ENCODE assay signal across 8 mouse cellular contexts in the genomic region with DNA sequence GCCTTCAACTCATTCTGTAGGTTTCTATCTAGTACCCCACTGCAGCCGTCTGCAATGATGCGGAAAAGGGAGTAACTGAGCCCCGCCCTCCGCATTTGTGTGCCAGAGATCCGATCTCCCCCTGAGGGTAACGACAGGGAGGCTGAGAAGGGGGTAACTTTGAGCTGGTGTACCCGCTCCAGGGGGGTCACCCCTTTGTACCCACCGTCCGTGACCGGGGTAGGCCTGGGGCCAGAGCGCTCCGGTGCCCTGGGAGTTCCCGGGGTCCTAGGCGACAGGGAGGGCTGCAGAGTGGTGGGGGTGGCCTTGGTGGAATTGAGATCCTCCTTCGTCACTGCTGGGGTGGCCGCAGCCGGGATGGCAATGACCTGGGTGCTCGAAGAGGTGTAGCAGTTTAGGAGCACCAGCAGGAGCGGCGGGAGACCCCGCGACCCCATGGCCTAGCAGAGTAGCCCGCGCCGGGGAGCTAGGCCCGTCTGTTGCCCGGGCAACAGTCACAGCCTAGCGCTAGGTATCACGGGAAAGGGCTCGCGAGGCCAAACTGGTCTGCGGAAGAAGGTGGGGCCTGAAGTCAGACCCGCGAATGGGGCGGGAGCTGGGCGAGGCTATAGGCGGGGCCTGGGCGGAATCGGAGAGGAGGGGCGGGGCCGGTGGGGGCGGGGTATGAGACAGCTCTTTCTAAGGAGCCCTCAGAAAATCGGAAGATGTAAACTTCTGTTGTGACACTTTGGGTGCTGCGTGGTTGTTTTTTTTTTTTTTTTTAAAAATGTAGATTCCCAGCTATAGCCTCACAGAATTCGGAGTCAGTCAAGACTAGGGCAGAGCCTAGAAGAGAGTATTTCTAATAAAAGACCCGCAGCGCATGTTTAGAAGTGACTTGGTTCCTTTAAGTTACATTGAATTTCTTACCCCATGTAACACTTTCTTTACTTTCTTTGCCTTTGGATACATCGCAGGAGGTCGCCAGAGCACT. TPM values are rescaled to one million over a fixed set of nuclear protein-coding genes. Genes with fewer than 3 reads are reported as not detected.
DNase-seq lines count a peak whose midpoint lies in the region; ATAC-seq and TF ChIP-seq lines count a peak whose summit lies in the region.

A gene (minus strand): TSS at position 528 of the 973 bp plus-strand sequence.

- TF ChIP-seq CTCF in lung, embryonic 14.5 days (IDR thresholded peaks at IDR 0.05; ENCODE audit: low read depth) = no peak
- no peak for TF ChIP-seq CTCF in olfactory bulb, adult 2 months (IDR thresholded peaks at IDR 0.05; ENCODE audit: insufficient read depth, low read depth, low read length)
- peak; percentile 54; the same call in 1 of the 2 replicates for TF ChIP-seq CTCF in thymus, adult 2 months (IDR thresholded peaks at IDR 0.05; ENCODE audit: borderline replicate concordance, control insufficient read depth, extremely low read depth, insufficient read depth, low read length, poor library complexity)

- no peak within 1 kb of the TSS for H3K27ac ChIP-seq in ES-E14 (ENCODE audit: insufficient read depth, low read depth, low read length, poor library complexity, severe bottlenecking)
- H3K27ac ChIP-seq in forebrain, embryonic 15.5 days (replicated peaks) = peak within 1 kb of the TSS; percentile 78
- H3K27ac ChIP-seq in lung, embryonic 14.5 days (ENCODE audit: low read depth) = no peak within 1 kb of the TSS
- H3K27ac ChIP-seq in olfactory bulb, adult 2 months (ENCODE audit: insufficient read depth, low read depth, low read length) = peak within 1 kb of the TSS; percentile 90
- H3K27ac ChIP-seq in thymus, adult 2 months (ENCODE audit: control insufficient read depth, insufficient read depth, low read length) = no peak within 1 kb of the TSS

- intact Hi-C loops in heart, postnatal 25 days (cut with DNase I) = loop anchor here (5.0 to 10.0 kb wide), 2 partner anchors 132 to 361 kb away; no protein-coding TSS in a partner anchor

- in situ Hi-C loops in ES-E14 (cut with MboI; ENCODE audit: low sequenced_read_pairs in 2 of 2, unreplicated experiment in 2 of 2) = no loop called here

- H3K9ac ChIP-seq in ES-E14 (ENCODE audit: insufficient read depth, low read depth, low read length, poor library complexity, severe bottlenecking) = peak within 1 kb of the TSS; percentile 94
- peak within 1 kb of the TSS; percentile 79 for H3K9ac ChIP-seq in forebrain, embryonic 15.5 days (replicated peaks)
- H3K9ac ChIP-seq in lung, embryonic 14.5 days = peak within 1 kb of the TSS; percentile 69

- peaks cover 5 to 7% of the 10 kb centered on the region in 2 experiments; a peak in 2 of 4 replicates for H3K4me1 ChIP-seq in ES-E14 (ENCODE audit: control insufficient read depth in 2 of 2, insufficient read depth in 2 of 2, low read length in 2 of 2, poor library complexity in 1 of 2)
- peaks cover 10% of the 10 kb centered on the region for H3K4me1 ChIP-seq in forebrain, embryonic 15.5 days
- H3K4me1 ChIP-seq in lung, embryonic 14.5 days (ENCODE audit: insufficient read depth) = 0 out of 2 replicates have a peak, but pooled peaks cover 4% of the 10 kb centered on the region
- peaks cover 28% of the 10 kb centered on the region for H3K4me1 ChIP-seq in olfactory bulb, adult 2 months (ENCODE audit: control insufficient read depth, insufficient read depth, low read length)
- H3K4me1 ChIP-seq in thymus, adult 2 months (replicated peaks; ENCODE audit: control insufficient read depth, insufficient read depth, low read length) = peaks cover 10% of the 10 kb centered on the region

- peak; percentile 59; the same call in 1 of the 2 replicates for TF ChIP-seq POLR2A in olfactory bulb, adult 2 months (IDR thresholded peaks at IDR 0.05; ENCODE audit: insufficient read depth, low read depth, low read length)
- TF ChIP-seq POLR2A in thymus, adult 2 months (IDR thresholded peaks at IDR 0.05; ENCODE audit: control insufficient read depth, extremely low read depth, insufficient read depth, low read length, poor library complexity) = no peak

- H3K4me2 ChIP-seq in forebrain, embryonic 15.5 days (replicated peaks) = peak within 1 kb of the TSS; percentile 67
- H3K4me2 ChIP-seq in lung, embryonic 14.5 days = peak within 1 kb of the TSS; percentile 68

- no peaks in the 10 kb centered on the region for H3K27me3 ChIP-seq in forebrain, embryonic 15.5 days
- H3K27me3 ChIP-seq in lung, embryonic 14.5 days (ENCODE audit: insufficient read depth, low read length) = no peaks in the 10 kb centered on the region
- no peaks in the 10 kb centered on the region for H3K27me3 ChIP-seq in thymus, adult 2 months (ENCODE audit: control insufficient read depth, insufficient read depth, low read length)

- peak; percentile 98 for ATAC-seq in forebrain, embryonic 15.5 days (replicated peaks)
- ATAC-seq in lung, embryonic 14.5 days (ENCODE audit: insufficient read depth) = peak; percentile 98

- peak within 1 kb of the TSS; percentile 61 to 74 for H3K4me3 ChIP-seq in ES-E14 (ENCODE audit: insufficient read depth in 1 of 2, low read depth in 1 of 2, low read length in 2 of 2, poor library complexity in 1 of 2, severe bottlenecking in 1 of 2)
- H3K4me3 ChIP-seq in forebrain, embryonic 15.5 days = peak within 1 kb of the TSS; percentile 77
- H3K4me3 ChIP-seq in lung, embryonic 14.5 days (ENCODE audit: low read depth, low read length) = peak within 1 kb of the TSS; percentile 72
- H3K4me3 ChIP-seq in olfactory bulb, adult 2 months (ENCODE audit: insufficient read depth, low read depth, low read length) = peak within 1 kb of the TSS; percentile 83
- peak within 1 kb of the TSS; percentile 80 for H3K4me3 ChIP-seq in thymus, adult 2 months (ENCODE audit: control insufficient read depth, insufficient read depth, low read length)

- H3K9me3 ChIP-seq in ES-E14 (ENCODE audit: control insufficient read depth, insufficient read depth, low read depth, low read length) = no peaks in the 10 kb centered on the region
- H3K9me3 ChIP-seq in forebrain, embryonic 15.5 days = no peaks in the 10 kb centered on the region
- no peaks in the 10 kb centered on the region for H3K9me3 ChIP-seq in lung, embryonic 14.5 days (ENCODE audit: low read depth, low read length)

- H3K36me3 ChIP-seq in ES-E14 (ENCODE audit: control insufficient read depth, insufficient read depth, low read length, poor library complexity, severe bottlenecking) = no peaks in the 10 kb centered on the region
- H3K36me3 ChIP-seq in forebrain, embryonic 15.5 days = no peaks in the 10 kb centered on the region
- peaks cover 14% of the 10 kb centered on the region; the same call in 1 of the 2 replicates for H3K36me3 ChIP-seq in lung, embryonic 14.5 days (ENCODE audit: insufficient read depth)
- no peaks in the 10 kb centered on the region for H3K36me3 ChIP-seq in thymus, adult 2 months (ENCODE audit: control insufficient read depth, insufficient read depth, low read length)

- WGBS in forebrain, embryonic 15.5 days = 2% methylated on average over 49 of the region's 49 CpGs
- 2% methylated on average over 49 of the region's 49 CpGs for WGBS in lung, embryonic 14.5 days
- WGBS in olfactory bulb, adult 2 months = under 1% methylated on average over 49 of the region's 49 CpGs
- WGBS in thymus, adult 2 months = 2% methylated on average over 49 of the region's 49 CpGs

- peak; percentile 93 for DNase-seq in ES-E14 (ENCODE audit: low read depth, low spot score)
- DNase-seq in cerebellum, adult 11-12 months = peak; percentile 87
- DNase-seq in heart, postnatal 25 days (ENCODE audit: low spot score) = peak; percentile 77
- peak; percentile 71 to 86 for DNase-seq in layer of hippocampus, adult 18-20 months (ENCODE audit: low spot score in 2 of 2)
- DNase-seq in lung, embryonic 14.5 days = peak; percentile 98
- peak; percentile 88 for DNase-seq in thymus, adult 2 months

TF ChIP-seq in ES-E14, 5 proteins besides CTCF, POLR2A, EP300 and RAD21:
- TF ChIP-seq ZC3H11A (IDR thresholded peaks at IDR 0.05; ENCODE audit: borderline replicate concordance, low read depth, low read length) (no peak), CHD2 (IDR thresholded peaks at IDR 0.05; ENCODE audit: low read depth, low read length) (no peak), MAFK (IDR thresholded peaks at IDR 0.05; ENCODE audit: insufficient read depth, low read depth, low read length) (no peak), ZNF384 (IDR thresholded peaks at IDR 0.05; ENCODE audit: low read depth, low read length) (no peak)

RNA-seq across cellular contexts. Expression of the gene that starts here (rescaled TPM):
- total RNA-seq in ES-E14 (2012; rRNA removed) = 15.4 and 23.7 TPM in 2 replicates
- polyA plus RNA-seq in forebrain, embryonic 15.5 days (2015; fragmentation: Nextera tagmentation; extraction: Ambion mirVana) = 4.2 and 4.5 TPM in 2 replicates
- 1 to 10 TPM; 3.5 to 4.7 TPM for total RNA-seq in heart, postnatal 25 days (2021)
- 10 to 100 TPM; 10.9 to 12.0 TPM for total RNA-seq in layer of hippocampus, adult 18-20 months (2021)
- 5.7 and 6.9 TPM in 2 replicates for polyA plus RNA-seq in lung, embryonic 14.5 days (2014; fragmentation: Nextera tagmentation; extraction: Ambion mirVana)
- not detected in 2 replicates for polyA plus RNA-seq in olfactory bulb, adult 2 months (2012; ENCODE audit: insufficient read depth, insufficient read length, low replicate concordance, missing spikeins)
- 41.4 and 45.0 TPM in 2 replicates for polyA plus RNA-seq in thymus, adult 2 months (2012; rRNA removed)

Comparison
In these comparisons a context has a peak if more than half of its experiments do, and no peak if none do; other contexts are left out.
1. H3K27ac ChIP-seq: peak in forebrain, embryonic 15.5 days (single experiment) and olfactory bulb, adult 2 months (single experiment); none in ES-E14 (single experiment), lung, embryonic 14.5 days (single experiment) and thymus, adult 2 months (single experiment).
2. Peak in every context shown above with its lines, with median percentiles within 50 percentile points of each other: DNase-seq, H3K4me3 ChIP-seq and H3K9ac ChIP-seq.